ENCODE assay signal across 15 mouse cellular contexts in genomic region chr2:32568149-32568548, GRCm38 (mm10). TPM values are rescaled to one million over a fixed set of nuclear protein-coding genes. Genes with fewer than 3 reads are reported as not detected.
A peak's percentile ranks its signal among the peaks of the same experiment; 100 is the strongest.
DNase-seq lines count a peak whose midpoint lies in the region; ATAC-seq and TF ChIP-seq lines count a peak whose summit lies in the region.
"Had no signal": no experiment of that assay in that cellular context is flagged by ENCODE, and none has a peak within 500 bp of the region (broad histone marks: within the 10 kb centered on the region; RNA-seq: fewer than 3 reads in every experiment).

No protein-coding gene starts in this region.

- peaks cover 6% of the 10 kb centered on the region for H3K4me1 ChIP-seq in heart, embryonic 11.5 days (ENCODE audit: control insufficient read depth, insufficient read depth, low read length)
- H3K4me1 ChIP-seq in lung, postnatal 0 days (ENCODE audit: insufficient read depth, low read depth, low read length) = peaks cover 3% of the 10 kb centered on the region; the same call in 1 of the 2 replicates

- no peak overlapping the region for H3K9ac ChIP-seq in heart, embryonic 11.5 days (ENCODE audit: low read depth, low read length)
- H3K9ac ChIP-seq in lung, postnatal 0 days (replicated peaks; ENCODE audit: low read depth) = no peak overlapping the region
- H3K9ac ChIP-seq: limb, embryonic 15.5 days; midbrain, embryonic 13.5 days; neural tube, embryonic 13.5 days had no signal

- H3K27ac ChIP-seq in heart, embryonic 11.5 days (ENCODE audit: low read depth, low read length) = no peak overlapping the region
- H3K27ac ChIP-seq in lung, postnatal 0 days (ENCODE audit: low read length) = no peak overlapping the region
- H3K27ac ChIP-seq: kidney, postnatal 0 days; limb, embryonic 15.5 days; midbrain, embryonic 13.5 days; neural tube, embryonic 13.5 days had no signal

- no peaks in the 10 kb centered on the region for H3K27me3 ChIP-seq in heart, embryonic 11.5 days (ENCODE audit: control insufficient read depth, insufficient read depth, low read length)
- no peaks in the 10 kb centered on the region for H3K27me3 ChIP-seq in lung, postnatal 0 days (replicated peaks; ENCODE audit: insufficient read depth, low read length)
- H3K27me3 ChIP-seq: limb, embryonic 15.5 days; midbrain, embryonic 13.5 days; neural tube, embryonic 13.5 days had no signal

- no peaks in the 10 kb centered on the region for H3K9me3 ChIP-seq in heart, embryonic 11.5 days (replicated peaks; ENCODE audit: control insufficient read depth, low read length)
- no peaks in the 10 kb centered on the region for H3K9me3 ChIP-seq in lung, postnatal 0 days (ENCODE audit: low read length)
- H3K9me3 ChIP-seq: limb, embryonic 15.5 days; midbrain, embryonic 13.5 days; neural tube, embryonic 13.5 days had no signal

- peak; percentile 73 for DNase-seq in cerebellum, adult 11-12 months
- no peak for DNase-seq in cerebellum, adult 8-10 months
- peak; percentile 65 for DNase-seq in heart, postnatal 4 days
- DNase-seq in lung, postnatal 10 days = peak; percentile 39
- no peak for DNase-seq in lung, postnatal 0 days (ENCODE audit: low spot score)
- DNase-seq in skeletal muscle tissue, adult 2 months (ENCODE audit: low read depth, low spot score) = peak; percentile 59
- DNase-seq in neural tube, embryonic 10.5 days (ENCODE audit: extremely low spot score, low spot score) = no peak
- DNase-seq: B cell, adult 2 months; right cerebral cortex, adult 18-20 months; thymus, postnatal 14 days had no signal

- TF ChIP-seq EP300 in lung, postnatal 0 days (IDR thresholded peaks at IDR 0.05) = no peak

- H3K4me2 ChIP-seq in heart, embryonic 11.5 days = no peak overlapping the region
- H3K4me2 ChIP-seq in lung, postnatal 0 days (replicated peaks; ENCODE audit: low read depth, low read length) = no peak overlapping the region
- H3K4me2 ChIP-seq: limb, embryonic 15.5 days; midbrain, embryonic 13.5 days; neural tube, embryonic 13.5 days had no signal

- H3K36me3 ChIP-seq in heart, embryonic 11.5 days (ENCODE audit: control insufficient read depth, insufficient read depth, low read length) = peaks cover 17% of the 10 kb centered on the region; the same call in 1 of the 2 replicates
- H3K36me3 ChIP-seq in lung, postnatal 0 days (ENCODE audit: insufficient read depth, low read length) = peaks cover 17% of the 10 kb centered on the region

- ATAC-seq in heart, embryonic 11.5 days (replicated peaks; ENCODE audit: insufficient number of reproducible peaks, low FRiP score, low TSS enrichment) = no peak
- no peak for ATAC-seq in lung, postnatal 0 days
- ATAC-seq: midbrain, embryonic 13.5 days had no signal

- no peak for TF ChIP-seq CTCF in lung, postnatal 0 days (IDR thresholded peaks at IDR 0.05)

- 68% methylated on average over 5 of the region's 5 CpGs for WGBS in heart, embryonic 11.5 days (ENCODE audit: insufficient replicate concordance)
- 47% methylated on average over 5 of the region's 5 CpGs for WGBS in lung, postnatal 0 days

- no peak overlapping the region for H3K4me3 ChIP-seq in heart, embryonic 11.5 days (ENCODE audit: low read depth, low read length)
- H3K4me3 ChIP-seq in lung, postnatal 0 days (ENCODE audit: low read depth, low read length) = no peak overlapping the region
- H3K4me3 ChIP-seq: limb, embryonic 15.5 days; midbrain, embryonic 13.5 days; neural tube, embryonic 13.5 days had no signal

RNA-seq across cellular contexts. Expression of gene Dpm2, which starts 2.5 kb away (rescaled TPM):
- 10 to 100 TPM; 32.5 to 34.4 TPM for total RNA-seq in heart, postnatal 4 days (2021)
- 81.7 and 85.3 TPM in 2 replicates for polyA plus RNA-seq in heart, embryonic 11.5 days (2014; fragmentation: Nextera tagmentation; extraction: Ambion mirVana)
- polyA plus RNA-seq in lung, postnatal 0 days (2015; fragmentation: Nextera tagmentation; extraction: Ambion mirVana) = 103 and 112 TPM in 2 replicates

RNA-seq across cellular contexts. Expression of gene Pip5kl1, which starts 6.4 kb away (rescaled TPM):
- total RNA-seq in heart, postnatal 4 days (2021) = under 1 TPM in 1 of 2 experiments, not detected in 1; 0.26 TPM
- polyA plus RNA-seq in heart, embryonic 11.5 days (2014; fragmentation: Nextera tagmentation; extraction: Ambion mirVana) = 0.31 and 0.51 TPM in 2 replicates
- not detected in 2 replicates for polyA plus RNA-seq in lung, postnatal 0 days (2015; fragmentation: Nextera tagmentation; extraction: Ambion mirVana)

RNA-seq across cellular contexts. Expression of gene 9430097D07Rik, which starts 7.3 kb away (rescaled TPM):
- not detected for total RNA-seq in heart, postnatal 4 days (2021)
- polyA plus RNA-seq in heart, embryonic 11.5 days (2014; fragmentation: Nextera tagmentation; extraction: Ambion mirVana) = 0.17 TPM in 1 of 2 replicates, not detected in the other
- polyA plus RNA-seq in lung, postnatal 0 days (2015; fragmentation: Nextera tagmentation; extraction: Ambion mirVana) = not detected in 2 replicates
- polyA plus RNA-seq: limb, embryonic 15.5 days had no signal

RNA-seq across cellular contexts. Expression of gene St6galnac4, which starts 18.7 kb away (rescaled TPM):
- total RNA-seq in heart, postnatal 4 days (2021) = 10 to 100 TPM; 31.6 to 38.6 TPM
- 32.9 and 40.9 TPM in 2 replicates for polyA plus RNA-seq in heart, embryonic 11.5 days (2014; fragmentation: Nextera tagmentation; extraction: Ambion mirVana)
- 32.0 and 38.9 TPM in 2 replicates for polyA plus RNA-seq in lung, postnatal 0 days (2015; fragmentation: Nextera tagmentation; extraction: Ambion mirVana)

RNA-seq across cellular contexts. Expression of gene St6galnac6, which starts 31.4 kb away (rescaled TPM):
- total RNA-seq in heart, postnatal 4 days (2021) = 10 to 100 TPM; 77.5 to 82.7 TPM
- polyA plus RNA-seq in heart, embryonic 11.5 days (2014; fragmentation: Nextera tagmentation; extraction: Ambion mirVana) = 8.3 and 9.3 TPM in 2 replicates
- polyA plus RNA-seq in lung, postnatal 0 days (2015; fragmentation: Nextera tagmentation; extraction: Ambion mirVana) = 13.4 and 14.4 TPM in 2 replicates

Comparison
In these comparisons a context has a peak if more than half of its experiments do, and no peak if none do; other contexts are left out.
1. DNase-seq: peak in cerebellum, adult 11-12 months (single experiment), heart, postnatal 4 days (single experiment), lung, postnatal 10 days (single experiment) and skeletal muscle tissue, adult 2 months (single experiment); none in cerebellum, adult 8-10 months (single experiment), lung, postnatal 0 days (single experiment) and neural tube, embryonic 10.5 days (single experiment).